Mouse (Mus musculus) thymus, postnatal 36 days (tissue): ENCODE measurements around the gene Nras.

Experiments
- DNase-seq, 2 experiments: peaks; one replicate each; pipeline ENCODE4 v3.0.0; 2022; ENCODE audit warnings: mixed read lengths in 2 of 2

Gene Nras

DNA sequence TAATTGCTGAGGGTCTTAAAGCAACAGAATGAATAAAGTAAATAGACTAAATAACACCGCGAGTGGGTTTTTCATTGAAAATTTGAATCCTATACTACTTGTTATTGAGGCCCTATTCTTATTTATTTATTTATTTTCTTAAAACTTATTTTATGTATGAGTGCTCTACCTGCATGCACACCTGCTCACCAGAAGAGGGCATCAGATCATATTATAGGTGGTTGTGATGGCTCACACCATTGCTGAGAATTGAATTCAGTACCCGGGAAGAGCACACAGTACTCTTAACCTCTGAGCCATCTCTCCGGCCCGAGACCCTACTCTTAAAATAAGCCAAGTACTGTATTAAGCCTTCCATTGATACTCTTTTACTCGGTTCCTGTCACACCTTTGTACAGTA is 41.6 kb downstream of the Nras start:
- DNase-seq: no peak

DNA sequence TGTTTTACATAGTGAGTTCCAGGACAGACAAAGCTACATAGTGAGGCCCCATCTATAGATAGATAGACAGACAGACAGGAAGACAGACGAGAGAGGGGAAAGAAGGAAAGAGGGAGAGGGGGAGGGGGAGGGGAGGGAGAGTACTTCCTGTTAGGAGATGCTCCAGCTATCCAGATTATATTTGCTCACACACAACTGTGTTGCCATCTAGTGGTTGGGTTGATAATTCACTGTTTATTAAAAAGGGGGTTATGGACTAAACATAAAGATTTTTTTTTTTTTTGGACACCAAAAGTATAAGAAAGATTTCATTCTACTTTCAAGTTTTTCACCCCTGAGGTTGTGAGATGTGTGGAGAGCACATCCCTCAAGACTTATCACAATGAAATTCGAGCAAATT is 42.6 kb downstream of the Nras start:
- DNase-seq: no peak

DNA sequence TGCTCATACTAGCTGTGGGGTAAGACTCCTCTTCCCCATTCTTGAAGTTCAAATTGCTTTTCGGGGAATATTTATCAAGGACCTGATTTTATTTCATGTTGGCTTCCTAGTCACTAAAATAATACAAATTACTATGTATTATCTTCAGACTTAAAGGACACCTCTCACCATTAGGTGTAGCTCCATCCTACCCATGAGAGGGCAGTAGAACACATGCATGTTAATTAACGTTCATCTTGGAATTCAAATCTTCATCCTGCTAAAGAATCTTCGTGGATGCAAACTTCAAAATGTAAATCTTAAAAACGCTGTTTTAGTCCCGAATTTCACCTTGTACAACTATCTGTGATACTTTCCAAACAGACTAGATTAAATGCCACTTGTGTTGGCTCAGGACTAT is 43.1 kb downstream of the Nras start:
- no peak for DNase-seq

DNA sequence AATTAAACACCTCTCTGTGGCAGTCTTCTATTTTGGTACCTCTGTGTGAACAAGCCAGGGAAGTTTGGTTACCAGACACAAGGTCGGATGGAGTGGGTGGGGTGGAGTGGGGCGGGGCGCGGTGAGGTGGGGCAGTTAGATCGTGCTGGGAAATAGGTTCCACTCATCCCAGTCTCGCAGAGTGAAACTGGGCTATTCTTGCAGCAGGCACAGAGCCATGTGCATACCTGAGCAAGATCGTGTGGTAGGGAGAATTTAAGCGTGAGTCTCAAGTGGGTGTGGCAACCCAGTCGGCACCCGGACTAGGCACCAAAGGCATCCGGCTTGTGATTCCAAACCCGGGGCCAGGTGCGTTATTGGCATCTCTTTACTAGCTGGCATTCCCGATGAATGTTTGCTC is 43.8 kb downstream of the Nras start:
- peak in 1 of 2 experiments; percentile 33 for DNase-seq

DNA sequence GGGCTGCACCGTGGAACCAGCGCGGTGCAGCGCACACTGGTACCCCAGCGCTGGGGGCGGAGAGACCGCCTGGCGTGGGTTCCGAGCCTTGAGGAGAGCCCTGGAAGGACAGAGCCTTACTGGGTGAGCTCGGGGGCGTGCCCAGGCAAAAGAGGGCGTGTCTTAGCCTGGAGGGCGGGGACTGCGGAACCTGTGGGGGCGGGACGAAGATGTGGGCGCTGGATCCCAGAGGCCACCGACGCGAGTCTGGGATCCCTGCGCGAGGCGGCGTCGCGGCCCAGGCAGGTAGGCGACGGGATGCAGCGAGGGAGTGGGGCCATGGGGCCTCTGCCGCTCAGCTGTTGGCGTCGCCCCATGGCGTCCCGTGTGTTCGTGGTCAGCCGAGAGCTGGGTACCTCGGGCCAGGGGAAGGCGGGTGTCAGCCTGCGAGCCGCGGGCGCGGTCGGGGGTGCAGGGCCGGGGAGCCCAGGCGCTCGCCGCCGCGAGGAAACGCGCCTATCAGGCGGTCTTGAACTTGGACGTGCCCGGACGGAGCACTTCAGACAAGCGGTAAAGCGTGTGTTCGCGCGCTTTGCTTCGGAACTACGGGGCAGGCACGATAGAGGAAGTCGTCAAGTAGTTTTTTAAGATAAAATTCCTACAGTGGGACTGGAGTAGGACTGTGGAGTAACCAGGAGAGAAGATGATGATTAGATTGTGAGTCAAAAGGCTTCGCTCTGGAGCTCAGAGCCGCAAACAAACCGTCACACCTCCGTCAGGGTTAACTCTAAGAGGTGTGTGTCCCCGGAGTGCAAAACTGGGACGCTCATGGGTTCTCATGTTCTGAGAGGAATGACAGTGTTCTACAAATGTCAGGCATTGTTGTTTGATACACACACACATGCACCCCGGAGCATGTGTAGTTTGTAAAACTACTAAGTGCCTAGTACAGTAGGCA is 44.6 kb downstream of the Nras start, which contains the start of gene Dennd2c:
Gene Dennd2c, plus strand, starts transcription at position 151 of the 937 bp plus-strand sequence.
- peak; percentile 89 to 93 for DNase-seq

DNA sequence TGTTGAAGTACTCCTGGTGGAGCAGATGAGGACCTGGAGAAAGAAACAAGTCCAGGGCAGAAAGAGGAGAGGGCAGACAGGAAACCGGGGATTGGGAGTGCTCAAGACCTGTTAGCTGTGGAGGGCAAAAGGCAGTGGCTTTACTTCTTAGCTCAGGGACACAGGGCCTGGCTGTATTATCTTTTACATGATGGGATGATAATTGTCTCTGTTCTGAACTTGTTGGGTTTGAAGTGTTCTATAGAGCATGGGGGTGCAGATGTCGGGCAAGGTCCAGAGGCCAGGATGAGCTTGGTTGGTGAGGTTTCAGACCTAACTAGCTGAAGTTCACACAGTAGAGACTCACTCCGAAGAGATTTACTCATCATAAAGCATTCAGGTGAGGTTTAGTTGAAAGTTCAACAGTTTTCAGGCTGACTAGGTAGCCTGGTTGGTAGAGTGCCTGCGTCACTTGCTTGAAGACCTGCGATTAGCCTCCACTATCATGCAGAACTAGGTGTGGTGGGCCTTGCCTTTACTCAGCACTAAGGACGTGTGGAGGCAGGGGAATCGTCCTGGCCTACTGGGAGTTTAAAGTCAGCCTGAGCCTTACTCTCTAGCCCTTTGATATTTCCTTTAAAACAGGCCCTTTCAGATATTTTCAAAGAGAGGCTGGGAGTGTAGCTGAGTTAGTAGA is 49.6 kb downstream of the Nras start:
- no peak for DNase-seq

DNA sequence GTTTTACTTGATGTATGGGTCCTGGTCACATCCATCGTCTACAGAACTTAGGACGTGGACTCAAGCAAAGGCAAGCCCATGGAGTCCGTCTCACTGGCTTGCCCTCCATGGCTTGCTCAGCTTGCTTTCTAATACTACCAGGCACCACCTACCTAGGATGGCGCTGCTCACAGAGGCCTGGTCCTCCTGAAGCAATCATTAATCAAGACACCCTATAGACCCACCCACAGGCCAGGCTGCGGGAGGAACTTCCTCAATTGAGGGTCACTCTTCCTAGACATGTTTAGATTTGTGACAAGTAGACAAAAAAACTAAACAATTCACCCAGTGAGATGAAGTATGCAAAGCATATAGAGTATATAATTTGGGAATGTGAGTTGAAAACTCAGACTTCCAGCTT is 54.1 kb downstream of the Nras start:
- no peak for DNase-seq
